Mouse (Mus musculus) neural tube, embryonic 14.5 days (tissue): ENCODE measurements at regions not wholly inside any gene's neighbourhood (a gene's known extent, or its start where the extent isn't known, plus 50 kb on each side); places are given as distances from the start of the nearest gene placed in this dataset. TPM values are rescaled to one million over a fixed set of nuclear protein-coding genes. Genes with fewer than 3 reads are reported as not detected.

Experiments
- ATAC-seq: fragments of 200-750 bp; cut with Nextera tagmentation; 2 replicates; pipeline ENCODE4 v1.8.0; 2017; ENCODE audit warnings: low read depth, mild to moderate bottlenecking, moderate TSS enrichment, moderate library complexity
- H3K27ac ChIP-seq: fragments of 300-500 bp; sonication (generic); 2 replicates; pipeline ENCODE4 v1.5.1; 2014; ENCODE audit warnings: low read depth, mild to moderate bottlenecking, control low read depth, low read length, moderate library complexity, mixed read lengths
- H3K27me3 ChIP-seq: fragments of 300-500 bp; sonication (generic); 2 replicates; pipeline ENCODE4 v1.6.1; 2014; ENCODE audit warnings: low read length; ENCODE audit not compliant: control insufficient read depth, insufficient read depth
- H3K36me3 ChIP-seq: fragments of 300-500 bp; sonication (generic); 2 replicates; pipeline ENCODE4 v1.6.1; 2014; ENCODE audit warnings: low read length, mixed read lengths; ENCODE audit not compliant: control insufficient read depth, insufficient read depth
- H3K4me1 ChIP-seq: fragments of 300-500 bp; sonication (generic); 2 replicates; pipeline ENCODE4 v1.6.1; 2014; ENCODE audit warnings: low read length; ENCODE audit not compliant: control insufficient read depth, insufficient read depth
- H3K4me2 ChIP-seq: fragments of 300-500 bp; sonication (generic); 2 replicates; pipeline ENCODE4 v1.6.1; 2014; ENCODE audit warnings: mild to moderate bottlenecking, low read depth, low read length, control low read depth
- H3K4me3 ChIP-seq: fragments of 300-500 bp; sonication (generic); 2 replicates; pipeline ENCODE4 v1.5.1; 2014; ENCODE audit warnings: low read depth, low read length, control low read depth, mixed read lengths
- H3K9ac ChIP-seq: fragments of 300-500 bp; sonication (generic); replicated peaks from 2 replicates; pipeline ENCODE4 v1.6.1; 2014; ENCODE audit warnings: low read depth, mild to moderate bottlenecking, control low read depth, low read length, mixed read lengths
- H3K9me3 ChIP-seq: fragments of 300-500 bp; sonication (generic); 2 replicates; pipeline ENCODE4 v1.6.1; 2016; ENCODE audit warnings: low read length; ENCODE audit not compliant: control insufficient read depth
- WGBS: fragments of 180-500 bp; shearing (Covaris S2); extraction: QIAGEN DNeasy Blood & Tissue Kit; methylation state at CpG from one replicate; pipeline ENCODE4 v1.1.7; 2014; 5-methylcytosine and 5-hydroxymethylcytosine counted together
- microRNA counts: library from miRNA; unstranded; fragments of <30 nt; microRNA quantifications from one replicate; lab custom pipeline; 2016
- microRNA-seq: library from miRNA; unstranded; fragments of <30 nt; microRNA quantifications from one replicate; pipeline ENCODE4, GENCODE M21; 2016

- Histone ChIP-seq H3K4me1 (no peaks in the 10 kb centered on the region), H3K27ac (no peak overlapping the region), H3K4me2 (no peak overlapping the region), H3K9ac (no peak overlapping the region), H3K27me3 (no peaks in the 10 kb centered on the region), H3K9me3 (no peaks in the 10 kb centered on the region), H3K36me3 (no peaks in the 10 kb centered on the region), H3K4me3 (no peak overlapping the region)
- no peak for ATAC-seq
- 69% methylated on average over 3 of the region's 3 CpGs for WGBS
These were observed 75.5 kb upstream of the Tll1 start for GRCm38 (mm10) chr8:64281598-64281997.

GRCm38 (mm10) chr8:64280391-64280790, 74.3 kb upstream of the Tll1 start:
- no peak overlapping the region for H3K9ac ChIP-seq
- H3K4me3 ChIP-seq, result no peak overlapping the region
- H3K4me1 ChIP-seq, result no peaks in the 10 kb centered on the region
- no peaks in the 10 kb centered on the region for H3K27me3 ChIP-seq
- ATAC-seq, result no peak
- H3K4me2 ChIP-seq, result no peak overlapping the region
- H3K9me3 ChIP-seq, result no peaks in the 10 kb centered on the region
- H3K27ac ChIP-seq, result no peak overlapping the region
- no peaks in the 10 kb centered on the region for H3K36me3 ChIP-seq

- 55% methylated on average over 6 of the region's 6 CpGs for WGBS
- Histone ChIP-seq H3K9ac (no peak overlapping the region), H3K4me3 (no peak overlapping the region), H3K36me3 (no peaks in the 10 kb centered on the region), H3K27me3 (no peaks in the 10 kb centered on the region), H3K4me2 (no peak overlapping the region), H3K27ac (no peak overlapping the region), H3K9me3 (no peaks in the 10 kb centered on the region), H3K4me1 (no peaks in the 10 kb centered on the region)
- ATAC-seq, result no peak
These were observed 70.0 kb upstream of the Tll1 start for GRCm38 (mm10) chr8:64276058-64276457.

GRCm38 (mm10) chr8:64265304-64265945, 59.4 kb upstream of the Tll1 start:
- no peak for ATAC-seq
- H3K4me3 ChIP-seq, result no peak overlapping the region
- 86% methylated on average over 6 of the region's 6 CpGs for WGBS

More at GRCm38 (mm10) chr8:64265304-64265945, 59.4 kb upstream of the Tll1 start:
- no peaks in the 10 kb centered on the region for H3K27me3 ChIP-seq
- H3K36me3 ChIP-seq, result no peaks in the 10 kb centered on the region
- no peaks in the 10 kb centered on the region for H3K9me3 ChIP-seq
- H3K9ac ChIP-seq, result no peak overlapping the region
- no peak overlapping the region for H3K4me2 ChIP-seq
- no peaks in the 10 kb centered on the region for H3K4me1 ChIP-seq
- H3K27ac ChIP-seq, result no peak overlapping the region

MicroRNAs in the stretch of these regions (microRNA counts, 519-probe panel; counts per million panel counts)
- not detected for microRNA mmu-miR-710 (lab: Ali Mortazavi, UCI)

Small RNAs in the stretch of these regions (microRNA-seq; reads per million reads assigned to microRNA genes)
- not detected for gene Mir710
